Mouse (Mus musculus): ENCODE measurements around the gene Sptlc2. TPM values are rescaled to one million over a fixed set of nuclear protein-coding genes. Genes with fewer than 3 reads are reported as not detected.
"Not testable (repeated sequence)": the region's sequence is repeated elsewhere in the genome, so short reads cannot be mapped to it uniquely, and the experiment has no call there.

Sptlc2 gene
- polyA plus RNA-seq, 2 experiments = 8.0 to 28.2 TPM

DNA sequence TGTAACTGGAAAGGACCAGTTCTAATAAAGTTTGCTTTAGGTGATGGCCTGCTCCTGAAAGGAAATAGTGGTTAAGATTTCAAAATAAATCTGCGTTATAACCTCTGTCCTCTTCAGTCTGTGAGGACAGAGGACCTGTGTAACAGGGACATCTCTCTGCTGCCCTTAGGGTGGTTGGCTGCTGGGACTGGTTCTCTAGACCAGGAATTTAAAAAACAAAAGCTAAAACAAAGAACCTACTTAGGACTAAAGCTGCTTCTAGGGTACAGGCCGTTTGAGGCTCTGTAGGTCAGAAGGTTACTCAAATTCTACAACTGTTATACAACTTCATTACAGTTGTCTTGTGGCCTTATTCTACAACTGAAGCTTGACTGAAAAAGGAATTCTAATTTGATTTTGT is 75.1 kb downstream of the Sptlc2 start:
- no peak overlapping the region for H3K9ac ChIP-seq (replicated peaks)
- no peaks in the 10 kb centered on the region for H3K4me1 ChIP-seq (replicated peaks; ENCODE audit: control insufficient read depth in 2 of 2, insufficient read depth in 2 of 2, low read length in 1 of 2)
- no peaks in the 10 kb centered on the region for H3K27me3 ChIP-seq (ENCODE audit: control insufficient read depth, insufficient read depth, low read length)
- TF ChIP-seq EP300 (IDR thresholded peaks at IDR 0.05; ENCODE audit: low read depth) (no peak), CTCF (IDR thresholded peaks at IDR 0.05; ENCODE audit: low read depth) (no peak)
- no peaks in the 10 kb centered on the region for H3K9me3 ChIP-seq (ENCODE audit: control insufficient read depth, low read length)
- 66% methylated on average over 2 of the region's 2 CpGs for whole genome bisulfite sequencing (ENCODE audit: insufficient replicate concordance)
- no peak overlapping the region for H3K4me3 ChIP-seq (ENCODE audit: insufficient read depth in 1 of 2, low read depth in 2 of 2, low read length in 2 of 2)
- no peak overlapping the region for H3K27ac ChIP-seq
- ATAC-seq (ENCODE audit: insufficient read depth) = no peak
- DNase-seq (ENCODE audit: low read depth in 3 of 3, low spot score in 3 of 3) = no peak
- peaks cover 2% of the 10 kb centered on the region; the same call in 1 of the 2 replicates for H3K36me3 ChIP-seq (replicated peaks; ENCODE audit: control insufficient read depth, insufficient read depth, low read depth)
- no peak overlapping the region for H3K4me2 ChIP-seq (ENCODE audit: low read depth)

DNA sequence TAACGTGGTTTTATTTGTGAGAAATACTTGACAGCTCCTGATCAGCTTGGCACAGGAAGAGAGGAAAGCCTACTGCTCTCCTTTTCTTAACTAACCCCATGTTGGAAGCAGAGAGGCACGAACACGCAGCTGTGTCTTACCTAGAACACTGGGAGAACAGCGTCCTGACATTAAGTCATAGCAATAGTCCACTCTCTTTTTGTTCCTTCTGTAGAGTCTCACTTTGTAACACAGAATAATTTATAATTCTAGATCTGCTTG is 81.6 kb downstream of the Sptlc2 start:
- not testable (repeated sequence) for DNase-seq (ENCODE audit: low read depth in 3 of 3, low spot score in 3 of 3); H3K9ac ChIP-seq (replicated peaks); H3K36me3 ChIP-seq (replicated peaks; ENCODE audit: control insufficient read depth, insufficient read depth, low read depth); ATAC-seq (ENCODE audit: insufficient read depth); H3K4me3 ChIP-seq (ENCODE audit: insufficient read depth in 1 of 2, low read depth in 2 of 2, low read length in 2 of 2); H3K4me1 ChIP-seq (replicated peaks; ENCODE audit: control insufficient read depth in 2 of 2, insufficient read depth in 2 of 2, low read length in 1 of 2); H3K27me3 ChIP-seq (ENCODE audit: control insufficient read depth, insufficient read depth, low read length); H3K9me3 ChIP-seq (ENCODE audit: control insufficient read depth, low read length); H3K4me2 ChIP-seq (ENCODE audit: low read depth); H3K27ac ChIP-seq
- WGBS (ENCODE audit: insufficient replicate concordance) = 62% methylated on average over 4 of the region's 4 CpGs

DNA sequence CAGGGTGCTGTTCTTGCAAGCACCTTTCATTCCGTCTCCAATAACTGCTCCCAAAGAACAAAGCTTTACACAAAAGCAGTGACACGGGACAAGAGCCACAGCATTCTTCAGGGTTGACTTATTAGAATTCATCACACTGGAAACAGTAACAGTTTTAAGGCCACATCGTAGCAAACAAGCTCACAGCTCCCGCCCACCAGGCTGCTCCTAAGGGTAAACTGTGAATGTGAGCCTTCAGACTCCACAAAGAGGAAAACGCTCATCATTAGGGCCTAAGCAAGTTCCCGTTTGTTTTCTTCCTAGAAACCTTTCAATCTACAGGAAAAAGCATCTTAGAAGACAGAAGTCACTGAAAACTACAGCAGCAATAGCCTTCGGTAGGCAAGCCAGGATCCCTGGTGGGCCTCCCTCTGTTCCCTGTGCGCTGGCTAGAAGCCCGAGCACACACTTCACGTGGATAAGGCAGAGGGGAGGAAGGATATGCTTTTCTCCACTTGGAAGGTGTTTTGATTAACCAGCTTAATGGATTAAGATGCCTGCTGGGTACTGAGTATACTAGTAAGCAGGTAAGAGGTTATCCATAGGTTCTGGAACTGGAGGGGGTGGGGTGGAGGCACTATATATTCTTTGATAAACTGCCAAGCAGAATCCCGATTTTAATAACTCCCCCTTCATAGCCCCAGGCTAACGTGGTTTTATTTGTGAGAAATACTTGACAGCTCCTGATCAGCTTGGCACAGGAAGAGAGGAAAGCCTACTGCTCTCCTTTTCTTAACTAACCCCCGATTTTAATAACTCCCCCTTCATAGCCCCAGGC is 82.2 kb downstream of the Sptlc2 start:
- H3K4me2 ChIP-seq (ENCODE audit: low read depth) = no peak overlapping the region
- 44% methylated on average over 13 of the region's 13 CpGs for whole genome bisulfite sequencing (ENCODE audit: insufficient replicate concordance)
- no peak for ATAC-seq (ENCODE audit: insufficient read depth)
- no peak overlapping the region for H3K4me3 ChIP-seq (ENCODE audit: insufficient read depth in 1 of 2, low read depth in 2 of 2, low read length in 2 of 2)
- DNase-seq (ENCODE audit: low read depth in 3 of 3, low spot score in 3 of 3) = no peak
- no peaks in the 10 kb centered on the region for H3K9me3 ChIP-seq (ENCODE audit: control insufficient read depth, low read length)
- H3K27ac ChIP-seq = no peak overlapping the region
- H3K36me3 ChIP-seq (replicated peaks; ENCODE audit: control insufficient read depth, insufficient read depth, low read depth) = peaks cover 2% of the 10 kb centered on the region; the same call in 1 of the 2 replicates
- peaks cover 7% of the 10 kb centered on the region for H3K27me3 ChIP-seq (ENCODE audit: control insufficient read depth, insufficient read depth, low read length)
- H3K4me1 ChIP-seq (replicated peaks; ENCODE audit: control insufficient read depth in 2 of 2, insufficient read depth in 2 of 2, low read length in 1 of 2) = no peaks in the 10 kb centered on the region
- H3K9ac ChIP-seq (replicated peaks) = no peak overlapping the region
- TF ChIP-seq EP300 (IDR thresholded peaks at IDR 0.05; ENCODE audit: low read depth) (no peak), CTCF (IDR thresholded peaks at IDR 0.05; ENCODE audit: low read depth) (no peak)

DNA sequence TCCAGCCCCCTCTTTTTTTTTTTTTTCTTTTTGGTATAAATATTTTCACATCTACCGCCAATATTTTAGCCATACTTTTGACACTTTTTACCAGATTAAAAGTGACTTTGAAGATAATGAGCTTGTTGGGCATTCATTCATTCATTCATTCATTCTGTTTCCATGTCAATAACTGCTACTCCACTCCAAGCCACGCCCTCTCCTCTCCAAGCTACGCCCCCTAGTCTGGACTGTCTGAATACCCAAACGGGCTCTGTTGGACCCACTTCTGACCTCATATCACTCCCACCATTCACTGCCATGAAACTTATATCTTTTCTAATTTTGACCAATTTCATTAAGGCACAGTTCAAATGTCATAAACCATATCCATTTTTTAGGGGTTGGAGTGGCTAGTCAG is 87.0 kb downstream of the Sptlc2 start:
- no peaks in the 10 kb centered on the region for H3K9me3 ChIP-seq (ENCODE audit: control insufficient read depth, low read length)
- ATAC-seq (ENCODE audit: insufficient read depth) (no peak), DNase-seq (ENCODE audit: low read depth in 3 of 3, low spot score in 3 of 3) (no peak)
- peaks cover 28% of the 10 kb centered on the region for H3K27me3 ChIP-seq (ENCODE audit: control insufficient read depth, insufficient read depth, low read length)
- WGBS (ENCODE audit: insufficient replicate concordance) = 37% methylated on average over 4 of the region's 4 CpGs
- TF ChIP-seq EP300 (IDR thresholded peaks at IDR 0.05; ENCODE audit: low read depth) (no peak), CTCF (IDR thresholded peaks at IDR 0.05; ENCODE audit: low read depth) (no peak)
- H3K9ac ChIP-seq (replicated peaks) = no peak overlapping the region
- no peak overlapping the region for H3K27ac ChIP-seq
- no peaks in the 10 kb centered on the region for H3K36me3 ChIP-seq (replicated peaks; ENCODE audit: control insufficient read depth, insufficient read depth, low read depth)
- no peaks in the 10 kb centered on the region for H3K4me1 ChIP-seq (replicated peaks; ENCODE audit: control insufficient read depth in 2 of 2, insufficient read depth in 2 of 2, low read length in 1 of 2)
- H3K4me2 ChIP-seq (ENCODE audit: low read depth) = no peak overlapping the region
- H3K4me3 ChIP-seq (ENCODE audit: insufficient read depth in 1 of 2, low read depth in 2 of 2, low read length in 2 of 2) = no peak overlapping the region

DNA sequence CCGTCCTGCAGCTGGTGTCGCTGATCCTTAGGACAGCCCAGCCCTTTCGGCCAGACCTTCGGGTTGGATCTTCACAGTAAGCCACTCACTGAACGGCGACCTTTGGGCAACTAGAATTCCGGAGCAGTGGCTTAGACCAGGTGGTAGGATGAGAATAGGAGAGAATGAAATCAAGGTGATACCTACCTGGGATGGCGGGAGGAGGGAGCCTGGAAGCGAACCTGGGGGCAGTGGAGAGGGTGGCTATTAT is 87.8 kb downstream of the Sptlc2 start:
- no peak overlapping the region for H3K27ac ChIP-seq
- peaks cover 28% of the 10 kb centered on the region for H3K27me3 ChIP-seq (ENCODE audit: control insufficient read depth, insufficient read depth, low read length)
- no peaks in the 10 kb centered on the region for H3K9me3 ChIP-seq (ENCODE audit: control insufficient read depth, low read length)
- H3K9ac ChIP-seq (replicated peaks) = no peak overlapping the region
- peak overlapping the region; percentile 66 for H3K4me2 ChIP-seq (ENCODE audit: low read depth)
- H3K4me1 ChIP-seq (replicated peaks; ENCODE audit: control insufficient read depth in 2 of 2, insufficient read depth in 2 of 2, low read length in 1 of 2) = no peaks in the 10 kb centered on the region
- 2% methylated on average over 9 of the region's 9 CpGs for WGBS (ENCODE audit: insufficient replicate concordance)
- peak overlapping the region; percentile 47 to 55 for H3K4me3 ChIP-seq (ENCODE audit: insufficient read depth in 1 of 2, low read depth in 2 of 2, low read length in 2 of 2)
- ATAC-seq (ENCODE audit: insufficient read depth) (no peak), DNase-seq (ENCODE audit: low read depth in 3 of 3, low spot score in 3 of 3) (no peak)
- no peak for TF ChIP-seq EP300 (IDR thresholded peaks at IDR 0.05; ENCODE audit: low read depth)
- H3K36me3 ChIP-seq (replicated peaks; ENCODE audit: control insufficient read depth, insufficient read depth, low read depth) = no peaks in the 10 kb centered on the region
